Mouse (Mus musculus) testis, adult 2 months (tissue): ENCODE results near the gene Polr3h.

ENCODE experiments used
- CTCF ChIP-seq: fragments of 200-500 bp; IDR thresholded peaks from 2 replicates; pipeline ENCODE4 v1.5.1; 2012; ENCODE audit warnings: low read depth, mild to moderate bottlenecking, inconsistent platforms, low read length, moderate library complexity; ENCODE audit not compliant: control insufficient read depth, insufficient read depth, insufficient replicate concordance
- POLR2A ChIP-seq: fragments of 200-500 bp; IDR thresholded peaks from 2 replicates; pipeline ENCODE4 v1.6.1; 2012; ENCODE audit warnings: low read depth, mild to moderate bottlenecking, inconsistent platforms, low read length, moderate library complexity; ENCODE audit not compliant: control insufficient read depth

DNA sequence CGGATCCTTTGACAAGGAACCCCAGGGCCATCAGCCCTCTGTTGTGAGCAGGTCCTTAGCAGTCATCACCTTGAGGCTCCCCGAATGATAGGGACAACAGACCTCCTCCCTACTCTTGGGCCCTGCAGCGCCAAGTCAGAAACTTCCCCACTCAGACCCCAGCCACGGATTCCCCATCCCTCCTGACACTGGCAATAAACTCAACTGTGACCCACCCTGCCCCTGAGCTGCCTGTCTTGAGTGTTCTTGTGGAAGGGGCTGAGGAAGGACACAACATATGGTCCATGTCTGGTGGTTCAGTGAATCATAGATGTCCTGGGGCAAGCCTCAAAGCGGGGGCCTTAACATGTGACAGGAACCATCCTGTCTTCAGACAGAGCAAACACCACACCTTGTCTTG, 24.7 kb upstream of the Polr3h start:
- no peak for TF ChIP-seq CTCF
- no peak for TF ChIP-seq POLR2A
